Mouse (Mus musculus): Measurements from ENCODE around the gene Rfng.
"Not testable (repeated sequence)": the region's sequence is repeated elsewhere in the genome, so short reads cannot be mapped to it uniquely, and the experiment has no call there.

The Rfng gene

GRCm38 (mm10) chr11:120812068-120812467 lies 28.1 kb upstream of the Rfng start:
- no peak for DNase-seq (ENCODE audit: low read depth, low spot score)

GRCm38 (mm10) chr11:120808010-120808409 lies 24.0 kb upstream of the Rfng start:
- DNase-seq (ENCODE audit: low read depth, low spot score): no peak

GRCm38 (mm10) chr11:120805375-120806298 lies 21.6 kb upstream of the Rfng start:
- DNase-seq (ENCODE audit: low read depth, low spot score): no peak

GRCm38 (mm10) chr11:120804769-120805168 lies 20.8 kb upstream of the Rfng start:
- no peak for DNase-seq (ENCODE audit: low read depth, low spot score)

GRCm38 (mm10) chr11:120804274-120804673 lies 20.3 kb upstream of the Rfng start:
- DNase-seq (ENCODE audit: low read depth, low spot score): no peak

- DNase-seq (ENCODE audit: low read depth, low spot score): peak; percentile 89
These were observed 16.3 kb upstream of the Rfng start for GRCm38 (mm10) chr11:120800061-120800904.

GRCm38 (mm10) chr11:120799316-120799890 lies 15.4 kb upstream of the Rfng start:
- no peak for DNase-seq (ENCODE audit: low read depth, low spot score)

- no peak for DNase-seq (ENCODE audit: low read depth, low spot score)
These were observed 14.2 kb upstream of the Rfng start for GRCm38 (mm10) chr11:120798244-120798643.

GRCm38 (mm10) chr11:120796614-120796946 lies 12.6 kb upstream of the Rfng start:
- no peak for DNase-seq (ENCODE audit: low read depth, low spot score)

GRCm38 (mm10) chr11:120795756-120796613 lies 12.0 kb upstream of the Rfng start, which contains the start of gene Dus1l:
Gene Dus1l (minus strand): TSS chr11:120796403.
- peak; percentile 97 for DNase-seq (ENCODE audit: low read depth, low spot score)

- no peak for DNase-seq (ENCODE audit: low read depth, low spot score)
These were observed 8.6 kb upstream of the Rfng start for GRCm38 (mm10) chr11:120792652-120793051.

- DNase-seq (ENCODE audit: low read depth, low spot score): no peak
These were observed 5.8 kb upstream of the Rfng start for GRCm38 (mm10) chr11:120789810-120790209.

- DNase-seq (ENCODE audit: low read depth, low spot score): no peak
These were observed 5.3 kb upstream of the Rfng start for GRCm38 (mm10) chr11:120789355-120789754.

- not testable (repeated sequence) for DNase-seq (ENCODE audit: low read depth, low spot score)
These were observed 4.5 kb upstream of the Rfng start for GRCm38 (mm10) chr11:120788460-120788859.

- no peak for DNase-seq (ENCODE audit: low read depth, low spot score)
These were observed 1.1 kb upstream of the Rfng start for GRCm38 (mm10) chr11:120785145-120785544.

GRCm38 (mm10) chr11:120783426-120784063 lies 462 bp downstream of the Rfng start:
- no peak for DNase-seq (ENCODE audit: low read depth, low spot score)

- not testable (repeated sequence) for DNase-seq (ENCODE audit: low read depth, low spot score)
These were observed 2.6 kb downstream of the Rfng start for GRCm38 (mm10) chr11:120781361-120781760.

- no peak for DNase-seq (ENCODE audit: low read depth, low spot score)
These were observed 4.1 kb downstream of the Rfng start for GRCm38 (mm10) chr11:120779876-120780275.

- no peak for DNase-seq (ENCODE audit: low read depth, low spot score)
These were observed 6.9 kb downstream of the Rfng start for GRCm38 (mm10) chr11:120777123-120777522.

- peak; percentile 95 for DNase-seq (ENCODE audit: low read depth, low spot score)
These were observed 8.1 kb downstream of the Rfng start for GRCm38 (mm10) chr11:120775774-120776469.
